Mouse (Mus musculus) hindbrain, embryonic 13.5 days (tissue): ENCODE data around the gene Pnpla2. TPM values are rescaled to one million over a fixed set of nuclear protein-coding genes. Genes with fewer than 3 reads are reported as not detected.
A peak's percentile ranks its signal among the peaks of the same experiment; 100 is the strongest.

ENCODE experiments used
- ATAC-seq: fragments of 200-750 bp; cut with Nextera tagmentation; 2 replicates; pipeline ENCODE4 v1.8.0; 2017; ENCODE audit warnings: moderate TSS enrichment; ENCODE audit not compliant: low FRiP score
- H3K27ac ChIP-seq: fragments of 300-500 bp; sonication (generic); 2 replicates; pipeline ENCODE4 v1.5.1; 2015; ENCODE audit warnings: inconsistent platforms, mild to moderate bottlenecking, moderate library complexity
- H3K27me3 ChIP-seq: fragments of 300-500 bp; sonication (generic); 2 replicates; pipeline ENCODE4 v1.6.1; 2015; ENCODE audit warnings: mild to moderate bottlenecking, inconsistent platforms
- H3K36me3 ChIP-seq: fragments of 300-500 bp; sonication (generic); 2 replicates; pipeline ENCODE4 v1.6.1; 2015; ENCODE audit warnings: mild to moderate bottlenecking, inconsistent platforms
- H3K4me1 ChIP-seq: fragments of 300-500 bp; sonication (generic); replicated peaks from 2 replicates; pipeline ENCODE4 v1.6.1; 2015; ENCODE audit warnings: inconsistent platforms
- H3K4me2 ChIP-seq: fragments of 300-500 bp; sonication (generic); 2 replicates; pipeline ENCODE4 v1.6.1; 2015; ENCODE audit warnings: inconsistent platforms, mild to moderate bottlenecking, moderate library complexity
- H3K4me3 ChIP-seq: fragments of 300-500 bp; sonication (generic); 2 replicates; pipeline ENCODE4 v1.5.1; 2015; ENCODE audit warnings: mild to moderate bottlenecking, inconsistent platforms
- H3K9ac ChIP-seq: fragments of 300-500 bp; sonication (generic); 2 replicates; pipeline ENCODE4 v1.6.1; 2015; ENCODE audit warnings: mild to moderate bottlenecking, inconsistent platforms
- H3K9me3 ChIP-seq: fragments of 300-500 bp; sonication (generic); 2 replicates; pipeline ENCODE4 v1.6.1; 2016; ENCODE audit warnings: inconsistent platforms
- WGBS: fragments of 180-500 bp; shearing (Covaris S2); methylation state at CpG from one replicate; pipeline ENCODE4 v1.1.7; 2015; 5-methylcytosine and 5-hydroxymethylcytosine counted together
- polyA plus RNA-seq: library from polyadenylated mRNA; unstranded; fragments of >200 nt; fragmentation: Nextera tagmentation; extraction: Ambion mirVana; gene quantifications from 2 replicates; pipeline ENCODE4 v1.2.1, GENCODE M21; 2015

Pnpla2 gene
- polyA plus RNA-seq, 1 experiment from 2014 or later = 18.7 TPM

DNA sequence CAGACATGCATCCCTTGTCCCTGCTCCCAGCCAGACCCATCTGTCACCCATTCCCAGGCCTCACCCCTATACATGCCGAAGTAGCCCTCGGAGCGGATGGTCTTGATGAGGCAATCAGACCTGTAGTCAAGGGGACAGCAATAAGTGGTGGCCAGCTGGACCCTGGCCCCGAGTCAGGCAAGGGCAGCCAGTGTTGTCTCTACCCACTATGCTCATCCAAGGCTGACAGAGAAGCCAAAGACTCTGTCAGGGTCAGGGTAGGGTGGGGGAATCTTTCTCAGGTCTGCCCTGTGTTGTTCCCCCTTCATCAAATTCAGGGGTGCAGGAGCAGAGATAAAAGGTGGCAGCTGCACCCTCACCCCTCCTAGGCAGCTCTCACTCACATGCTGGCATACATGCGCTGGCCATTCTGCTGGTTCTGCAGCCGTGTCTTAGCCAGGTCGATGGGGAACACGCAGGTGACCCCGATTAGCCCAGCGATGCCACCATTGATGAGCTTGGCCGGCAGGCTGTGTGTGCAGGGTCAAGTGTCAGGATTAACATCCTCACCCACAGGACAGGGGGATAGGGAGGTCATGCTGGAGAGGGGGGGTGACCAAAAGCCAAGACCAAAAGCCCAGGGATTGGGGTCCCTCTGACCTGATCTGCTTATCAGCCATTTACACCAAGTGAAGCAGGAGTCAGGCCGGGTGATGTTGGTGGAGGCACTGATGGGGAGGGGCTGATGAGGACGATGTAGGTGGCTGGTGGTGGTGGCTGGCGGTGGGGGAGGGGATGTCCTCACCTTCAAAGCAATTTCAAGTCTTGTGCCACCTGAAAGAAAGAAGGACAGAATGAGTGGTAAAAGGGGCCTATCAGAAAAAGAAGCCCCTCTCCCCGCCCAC is 21.2 kb upstream of the Pnpla2 start:
- WGBS = 73% methylated on average over 15 of the region's 15 CpGs
- Histone ChIP-seq H3K27me3 (no peaks in the 10 kb centered on the region), H3K27ac (peak overlapping the region; percentile 82), H3K4me1 (peaks cover 76% of the 10 kb centered on the region), H3K4me3 (peak overlapping the region; percentile 64), H3K4me2 (peak overlapping the region; percentile 77), H3K9ac (peak overlapping the region; percentile 83), H3K36me3 (peaks cover 38% of the 10 kb centered on the region), H3K9me3 (no peaks in the 10 kb centered on the region)
- ATAC-seq = no peak

GRCm38 (mm10) chr7:141434464-141434863 is 20.5 kb upstream of the Pnpla2 start:
- no peaks in the 10 kb centered on the region for H3K27me3 ChIP-seq
- no peak for ATAC-seq
- WGBS = 10% methylated on average over 8 of the region's 8 CpGs
- H3K4me1 ChIP-seq = peaks cover 69% of the 10 kb centered on the region
- peak overlapping the region; percentile 64 for H3K4me3 ChIP-seq
- H3K9me3 ChIP-seq = no peaks in the 10 kb centered on the region
- H3K27ac ChIP-seq = peak overlapping the region; percentile 82
- H3K9ac ChIP-seq = peak overlapping the region; percentile 83
- H3K36me3 ChIP-seq = peaks cover 44% of the 10 kb centered on the region
- peak overlapping the region; percentile 77 for H3K4me2 ChIP-seq

DNA sequence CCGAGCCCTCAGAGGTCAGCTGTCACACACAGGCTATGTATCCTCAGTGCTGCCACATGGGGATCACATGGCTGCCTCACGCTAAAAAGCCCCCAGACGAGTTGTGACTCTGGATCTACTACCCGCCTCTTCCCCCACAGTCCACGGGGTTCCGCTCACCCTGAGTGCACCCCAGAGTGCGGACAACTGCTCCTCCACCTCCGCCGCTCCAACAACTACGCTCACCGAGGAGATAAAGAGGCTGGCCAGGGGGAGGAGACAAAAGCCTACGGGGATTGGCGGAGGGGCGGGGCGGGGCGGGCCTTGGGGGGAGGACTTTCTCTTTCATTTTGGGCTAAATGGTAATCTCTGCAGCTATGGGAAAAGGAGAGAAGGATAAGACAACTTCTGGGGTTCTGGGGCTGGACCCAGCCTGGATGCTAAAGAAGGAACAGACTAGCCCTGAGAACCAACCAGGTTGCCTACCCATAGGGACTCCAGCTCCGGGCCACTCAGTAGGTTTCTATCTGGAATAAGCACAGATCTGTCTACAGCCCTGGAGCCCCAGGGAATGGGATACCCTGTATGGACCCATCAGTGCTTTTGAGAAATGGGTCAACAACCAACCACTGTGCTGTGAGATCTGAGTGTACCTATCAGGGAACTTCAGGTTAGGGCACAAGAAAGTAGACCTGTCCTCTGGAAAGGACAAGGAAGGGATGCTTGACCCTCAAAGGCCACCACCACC is 19.7 kb upstream of the Pnpla2 start:
- H3K27ac ChIP-seq = peak overlapping the region; percentile 82
- no peaks in the 10 kb centered on the region for H3K9me3 ChIP-seq
- peak overlapping the region; percentile 64 for H3K4me3 ChIP-seq
- H3K27me3 ChIP-seq = no peaks in the 10 kb centered on the region
- H3K36me3 ChIP-seq = peaks cover 42% of the 10 kb centered on the region
- peak overlapping the region; percentile 77 for H3K4me2 ChIP-seq
- peak overlapping the region; percentile 83 for H3K9ac ChIP-seq
- H3K4me1 ChIP-seq = peaks cover 61% of the 10 kb centered on the region
- 5% methylated on average over 17 of the region's 17 CpGs for WGBS
- ATAC-seq = no peak

GRCm38 (mm10) chr7:141435856-141436522 is 19.0 kb upstream of the Pnpla2 start:
- Histone ChIP-seq H3K36me3 (peaks cover 35% of the 10 kb centered on the region), H3K4me1 (peaks cover 60% of the 10 kb centered on the region), H3K9me3 (no peaks in the 10 kb centered on the region), H3K9ac (peak overlapping the region; percentile 85; the same call in 1 of the 2 replicates), H3K27ac (peak overlapping the region; percentile 82), H3K27me3 (no peaks in the 10 kb centered on the region), H3K4me3 (peak overlapping the region; percentile 64), H3K4me2 (peak overlapping the region; percentile 77)
- ATAC-seq = no peak
- 68% methylated on average over 9 of the region's 9 CpGs for WGBS

- H3K9ac ChIP-seq = peak overlapping the region; percentile 85
- no peaks in the 10 kb centered on the region for H3K27me3 ChIP-seq
- H3K36me3 ChIP-seq = peaks cover 29% of the 10 kb centered on the region
- H3K9me3 ChIP-seq = no peaks in the 10 kb centered on the region
- H3K4me1 ChIP-seq = peaks cover 60% of the 10 kb centered on the region
- ATAC-seq = no peak
- peak overlapping the region; percentile 40; the same call in 1 of the 2 replicates for H3K27ac ChIP-seq
- 46% methylated on average over 2 of the region's 2 CpGs for WGBS
- H3K4me2 ChIP-seq = peak overlapping the region; percentile 77
- peak overlapping the region; percentile 64 for H3K4me3 ChIP-seq
Measured at GRCm38 (mm10) chr7:141436523-141436892, 18.5 kb upstream of the Pnpla2 start.

- peak within 1 kb of the TSS; percentile 86 for H3K27ac ChIP-seq
- peak; percentile 76 for ATAC-seq
- no peaks in the 10 kb centered on the region for H3K27me3 ChIP-seq
- peaks cover 57% of the 10 kb centered on the region for H3K4me1 ChIP-seq
- H3K4me2 ChIP-seq = peak within 1 kb of the TSS; percentile 77
- peak within 1 kb of the TSS; percentile 64 for H3K4me3 ChIP-seq
- peak within 1 kb of the TSS; percentile 85 for H3K9ac ChIP-seq
- H3K36me3 ChIP-seq = peaks cover 20% of the 10 kb centered on the region
- H3K9me3 ChIP-seq = no peaks in the 10 kb centered on the region
- 6% methylated on average over 50 of the region's 53 CpGs for WGBS
Measured at GRCm38 (mm10) chr7:141437178-141438120, 17.5 kb upstream of the Pnpla2 start, which contains the start of gene Slc25a22. Slc25a22 (minus strand) TSS chr7:141437892.

GRCm38 (mm10) chr7:141438201-141438968 is 16.6 kb upstream of the Pnpla2 start:
- Histone ChIP-seq H3K9me3 (no peaks in the 10 kb centered on the region), H3K4me3 (0 out of 2 replicates have a peak overlapping the region, but pooled peaks have one; percentile 64), H3K36me3 (peaks cover 11% of the 10 kb centered on the region), H3K9ac (peak overlapping the region; percentile 85; the same call in 1 of the 2 replicates), H3K27ac (peak overlapping the region; percentile 86; the same call in 1 of the 2 replicates), H3K4me2 (peak overlapping the region; percentile 77; the same call in 1 of the 2 replicates), H3K27me3 (no peaks in the 10 kb centered on the region), H3K4me1 (peaks cover 57% of the 10 kb centered on the region)
- no peak for ATAC-seq
- WGBS = 93% methylated on average over 12 of the region's 12 CpGs

DNA sequence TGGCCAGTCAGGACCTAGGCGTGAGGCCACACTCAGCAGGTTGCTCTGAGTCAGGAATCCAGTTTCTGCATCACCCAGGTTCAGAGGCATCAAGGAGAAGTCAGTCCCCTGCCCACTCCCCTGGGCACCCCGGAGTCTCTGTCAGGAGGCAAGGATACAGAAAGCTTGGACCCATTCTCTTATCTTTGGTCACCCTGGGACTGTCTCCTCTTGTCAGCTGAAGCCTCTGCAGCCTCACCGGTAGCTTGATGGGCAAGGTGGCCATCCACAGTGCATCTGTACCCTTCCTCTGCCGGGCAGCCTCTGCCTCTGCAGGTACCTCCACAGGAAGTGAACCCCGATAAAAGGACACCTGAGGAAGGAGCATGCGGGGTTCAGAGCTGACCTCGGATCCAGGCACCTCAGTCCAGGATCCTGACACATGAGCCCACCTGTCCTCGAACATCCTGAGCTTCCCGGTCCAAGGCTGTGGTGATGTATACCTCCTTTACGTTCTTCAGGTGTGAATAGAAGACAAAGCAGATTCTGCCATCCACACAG is 15.8 kb upstream of the Pnpla2 start:
- Histone ChIP-seq H3K4me2 (no peak overlapping the region), H3K4me1 (peaks cover 57% of the 10 kb centered on the region), H3K9me3 (no peaks in the 10 kb centered on the region), H3K4me3 (no peak overlapping the region), H3K27me3 (no peaks in the 10 kb centered on the region), H3K27ac (no peak overlapping the region), H3K36me3 (peaks cover 6% of the 10 kb centered on the region; the same call in 1 of the 2 replicates), H3K9ac (no peak overlapping the region; the same call in 1 of the 2 replicates)
- no peak for ATAC-seq
- WGBS = 94% methylated on average over 10 of the region's 10 CpGs

GRCm38 (mm10) chr7:141439811-141440210 is 15.2 kb upstream of the Pnpla2 start:
- Histone ChIP-seq H3K9me3 (no peaks in the 10 kb centered on the region), H3K4me2 (no peak overlapping the region), H3K4me1 (peaks cover 52% of the 10 kb centered on the region), H3K9ac (0 out of 2 replicates have a peak overlapping the region, but pooled peaks have one; percentile 13), H3K4me3 (no peak overlapping the region), H3K27ac (no peak overlapping the region), H3K27me3 (no peaks in the 10 kb centered on the region), H3K36me3 (peaks cover 6% of the 10 kb centered on the region; the same call in 1 of the 2 replicates)
- no peak for ATAC-seq
- WGBS = 93% methylated on average over 11 of the region's 11 CpGs

DNA sequence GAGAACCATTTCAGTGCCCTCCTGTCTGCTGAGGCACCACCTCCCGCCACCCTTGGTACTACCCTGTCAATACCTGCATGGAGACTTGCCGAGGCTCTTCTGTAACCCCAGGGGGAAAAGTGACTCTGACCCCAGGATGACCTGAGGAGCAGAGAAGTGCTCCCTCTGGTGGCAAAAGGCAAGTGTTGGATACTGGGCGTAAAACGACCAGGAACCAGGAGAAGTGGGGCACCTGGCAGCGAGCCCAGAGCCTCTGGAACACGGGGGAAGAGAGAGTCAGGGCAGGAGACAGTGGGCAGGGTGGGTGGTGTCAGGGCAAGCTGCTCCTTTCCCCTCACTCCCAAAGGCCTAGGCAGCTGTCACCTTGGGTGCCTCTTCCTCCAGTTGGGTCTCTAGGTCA is 14.4 kb upstream of the Pnpla2 start:
- no peaks in the 10 kb centered on the region for H3K27me3 ChIP-seq
- H3K4me1 ChIP-seq = peaks cover 44% of the 10 kb centered on the region
- no peak overlapping the region for H3K4me2 ChIP-seq
- WGBS = 37% methylated on average over 6 of the region's 6 CpGs
- no peaks in the 10 kb centered on the region for H3K9me3 ChIP-seq
- no peak for ATAC-seq
- H3K36me3 ChIP-seq = peaks cover 6% of the 10 kb centered on the region; the same call in 1 of the 2 replicates
- no peak overlapping the region for H3K9ac ChIP-seq
- no peak overlapping the region for H3K4me3 ChIP-seq
- no peak overlapping the region for H3K27ac ChIP-seq
